Mouse (Mus musculus): Measurements from ENCODE around the gene Ephx1.
"Not testable (repeated sequence)": the region's sequence is repeated elsewhere in the genome, so short reads cannot be mapped to it uniquely, and the experiment has no call there.

The Ephx1 gene

DNA sequence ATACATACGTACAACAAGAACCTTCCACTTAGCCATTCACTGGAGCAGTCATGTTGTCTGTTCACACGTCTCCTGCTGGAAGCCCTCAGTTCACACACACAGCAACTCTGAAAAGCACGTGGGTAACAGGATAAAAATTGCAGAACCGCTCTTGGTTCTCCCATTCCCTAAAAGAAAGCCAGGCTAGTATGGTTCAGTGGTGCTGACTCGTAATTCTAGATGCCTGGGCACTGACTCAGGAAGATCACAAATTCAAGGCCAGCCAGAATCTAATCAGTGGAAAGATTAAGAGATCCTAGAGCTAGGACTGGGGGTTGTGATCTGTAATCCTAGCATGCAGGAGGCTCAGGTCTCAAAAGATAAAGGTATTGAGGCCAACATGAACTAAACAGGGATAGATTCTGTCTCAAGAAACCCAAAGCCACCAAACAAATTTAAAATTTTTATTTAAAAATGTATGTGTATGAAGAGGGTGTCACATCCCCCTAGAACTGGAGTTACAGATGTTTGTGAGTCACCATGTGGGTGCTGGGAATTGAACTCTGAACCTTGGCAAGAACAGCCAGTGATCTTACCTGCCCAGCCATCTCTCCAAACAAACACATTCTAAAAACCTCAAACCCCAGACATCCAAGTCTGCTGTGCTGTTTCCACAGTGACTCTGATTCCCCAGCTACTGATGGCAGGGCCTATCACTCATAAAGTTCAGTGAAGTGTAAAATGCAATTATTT, at the start of gene Ephx1:
Gene Ephx1 (minus strand): TSS at position 149 of the 732 bp plus-strand sequence.
- DNase-seq (ENCODE audit: extremely low spot score, low spot score): no peak

DNA sequence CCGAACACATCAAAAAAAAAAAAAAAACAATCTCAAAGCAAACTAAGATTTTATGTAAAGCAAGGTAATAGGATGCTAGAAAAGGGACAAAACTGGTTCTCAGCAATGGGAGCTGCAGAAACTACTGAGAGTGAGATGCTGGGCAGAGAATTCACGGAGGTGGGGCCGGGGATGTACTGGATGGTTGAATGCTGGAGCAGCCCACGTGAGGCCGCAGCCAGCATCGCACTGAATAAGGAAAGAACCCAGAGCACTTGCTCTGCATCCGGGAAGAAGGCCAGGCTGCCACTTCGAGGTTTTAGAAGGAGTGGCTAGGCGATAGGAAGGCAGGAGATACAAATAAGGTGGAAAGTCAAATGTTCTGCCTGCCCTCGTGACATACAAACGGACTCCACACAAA, 49.0 kb upstream of the Ephx1 start:
- no peak for DNase-seq (ENCODE audit: extremely low spot score, low spot score)

DNA sequence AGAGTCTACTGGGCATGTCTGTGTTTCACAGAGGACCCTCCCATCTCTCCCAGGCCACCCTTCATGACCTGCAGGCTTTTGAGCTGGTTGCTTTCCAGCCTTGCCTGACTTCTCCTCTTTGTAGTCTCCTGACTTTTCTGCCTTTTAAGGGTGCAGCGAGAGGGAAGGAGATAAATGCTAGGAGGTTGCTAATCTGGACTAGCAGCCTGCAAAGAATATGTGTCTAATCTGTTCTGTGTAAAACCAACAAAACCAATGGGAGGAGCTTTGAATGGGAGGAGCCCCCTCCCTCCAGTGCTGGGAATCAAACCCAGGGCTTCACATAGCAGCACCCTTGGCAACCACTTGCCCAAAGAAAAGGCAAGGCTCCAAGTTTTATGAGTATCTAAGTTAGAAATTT, 47.6 kb upstream of the Ephx1 start:
- no peak for DNase-seq (ENCODE audit: extremely low spot score, low spot score)

DNA sequence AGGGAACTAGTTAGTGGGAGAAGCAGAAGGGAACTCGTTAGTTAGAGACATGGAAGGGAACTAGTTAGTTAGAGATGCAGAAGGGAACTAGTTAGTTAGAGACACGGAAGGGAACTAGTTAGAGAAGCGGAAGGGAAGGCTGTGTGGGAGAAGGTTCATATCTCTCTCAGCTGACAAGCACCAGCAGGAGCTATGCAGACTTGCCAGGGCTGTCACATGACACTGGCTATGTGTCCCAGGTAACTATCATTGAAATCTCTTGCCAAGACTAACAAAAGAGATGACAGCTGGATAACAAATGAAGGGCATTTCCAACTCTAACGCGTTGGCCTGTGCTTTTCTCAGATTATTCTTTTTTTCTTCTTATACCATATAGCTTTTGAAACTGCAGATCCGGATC, 43.9 kb upstream of the Ephx1 start:
- DNase-seq (ENCODE audit: extremely low spot score, low spot score): no peak

DNA sequence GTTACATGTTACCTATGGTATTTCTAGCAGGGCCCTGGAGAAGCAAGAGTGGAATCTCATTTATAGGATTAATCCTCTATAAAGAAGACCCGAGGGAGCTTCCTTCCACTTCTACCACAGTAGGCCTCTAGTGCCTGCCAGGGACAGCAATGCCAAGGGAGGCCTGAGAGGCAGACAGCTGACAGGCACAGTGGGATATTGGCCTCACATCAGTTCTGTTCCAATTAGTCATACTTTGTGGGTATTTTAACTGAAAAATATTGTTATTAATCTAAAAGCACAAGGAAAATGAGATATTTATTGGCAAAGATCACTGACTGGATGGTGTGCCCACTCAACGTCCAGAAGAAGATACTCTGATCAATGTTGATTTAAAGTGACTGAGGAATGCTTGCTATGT, 43.3 kb upstream of the Ephx1 start:
- DNase-seq (ENCODE audit: extremely low spot score, low spot score): no peak

DNA sequence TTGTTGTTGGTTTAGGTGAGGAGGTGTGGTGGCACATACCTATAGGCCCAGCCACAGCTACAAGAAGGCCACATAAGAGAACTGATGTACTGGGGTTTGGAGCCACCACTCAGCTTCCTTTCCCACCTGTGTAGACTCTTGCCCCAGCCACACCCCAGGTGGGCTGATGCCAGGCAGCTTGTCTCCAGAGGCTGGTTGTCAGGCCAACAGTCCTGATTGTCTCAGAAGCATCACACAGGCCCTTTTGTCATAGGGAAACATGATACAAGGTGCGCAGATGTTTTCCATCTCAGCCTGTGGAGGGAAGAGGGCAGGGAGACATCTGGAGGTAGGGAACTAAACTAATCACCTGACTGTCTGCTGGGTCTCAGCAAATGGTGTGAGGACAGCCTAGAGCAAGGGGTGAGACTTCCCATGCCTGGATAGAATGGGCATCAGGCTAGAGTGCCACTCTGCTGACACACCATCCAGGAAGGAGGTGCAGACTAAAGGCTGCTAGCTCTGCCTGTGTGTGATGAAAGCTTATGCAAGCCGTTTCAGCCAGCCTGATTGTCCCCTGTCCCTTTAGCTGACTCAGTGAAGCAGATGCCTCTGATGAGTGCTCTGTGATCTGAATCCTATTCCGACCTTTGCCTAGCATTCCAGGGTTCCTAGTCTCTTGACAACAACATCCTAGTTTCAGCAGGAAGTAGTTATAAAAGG, 41.2 kb upstream of the Ephx1 start:
- no peak for DNase-seq (ENCODE audit: extremely low spot score, low spot score)

DNA sequence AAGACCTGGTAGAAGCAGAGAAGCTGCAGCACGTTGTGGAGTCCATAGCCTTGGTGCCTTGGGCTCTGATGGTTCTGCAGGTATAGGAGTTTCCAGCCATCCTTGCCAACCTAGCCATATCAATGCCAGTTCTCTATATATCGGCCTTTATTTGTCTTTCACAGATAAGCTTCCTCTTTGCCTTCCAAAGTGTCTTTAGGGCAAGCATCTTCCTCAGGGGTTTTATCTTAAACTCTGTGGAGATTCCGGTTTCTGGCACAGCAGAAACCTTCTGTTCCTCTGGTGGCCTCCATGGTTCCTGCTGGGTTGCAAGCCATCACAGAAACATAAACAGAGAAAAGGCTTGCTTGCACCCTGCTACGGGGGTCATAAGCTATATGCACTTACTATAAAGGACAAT, 32.2 kb upstream of the Ephx1 start:
- no peak for DNase-seq (ENCODE audit: extremely low spot score, low spot score)

DNA sequence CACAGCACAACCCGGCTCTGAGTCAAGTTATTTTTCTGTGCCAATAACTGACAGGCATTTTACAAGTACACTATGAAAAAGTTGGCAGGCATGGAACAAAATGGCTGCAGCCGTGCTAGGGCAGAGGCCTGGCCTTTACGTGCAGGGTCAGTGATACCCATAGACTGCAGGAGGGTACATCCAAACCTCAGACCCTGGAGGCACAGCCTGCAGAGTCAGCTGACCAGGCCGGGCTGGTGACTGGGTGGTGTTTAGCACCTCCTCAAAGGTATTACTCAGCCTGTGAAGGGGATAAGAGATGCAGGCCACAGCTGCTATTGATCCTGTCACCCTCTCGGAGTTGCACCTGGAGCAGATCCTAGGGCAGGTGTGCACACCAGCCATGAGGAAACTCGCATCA, 30.2 kb upstream of the Ephx1 start, which contains the start of gene 9130409I23Rik:
Gene 9130409I23Rik (plus strand): TSS at position 301 of the 400 bp plus-strand sequence.
- no peak for DNase-seq (ENCODE audit: extremely low spot score, low spot score)

DNA sequence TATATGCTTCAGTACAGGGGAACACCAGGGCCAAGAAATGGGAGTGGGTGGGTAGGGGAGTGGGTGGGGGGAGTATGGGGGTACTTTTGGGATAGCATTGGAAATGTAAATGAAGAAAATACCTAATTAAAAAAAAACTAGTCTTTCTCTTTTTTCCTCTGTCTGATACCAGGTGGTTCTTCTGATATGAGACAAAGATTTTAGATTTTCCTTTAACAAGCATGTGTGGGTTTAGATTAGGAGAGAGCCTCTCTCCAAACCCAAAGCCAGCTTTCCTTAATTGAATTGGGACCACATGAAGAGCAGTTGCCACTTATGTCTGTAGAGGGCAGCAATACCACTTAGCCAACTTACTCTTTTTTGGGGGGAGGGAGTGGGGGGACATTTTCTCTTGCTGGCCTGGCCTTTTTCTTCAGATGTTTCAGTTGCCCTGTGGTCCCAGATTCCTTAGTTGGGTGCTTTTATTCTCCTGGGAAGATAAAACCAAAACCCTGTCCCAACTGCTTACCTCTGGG, 28.7 kb upstream of the Ephx1 start:
- DNase-seq (ENCODE audit: extremely low spot score, low spot score): no peak

DNA sequence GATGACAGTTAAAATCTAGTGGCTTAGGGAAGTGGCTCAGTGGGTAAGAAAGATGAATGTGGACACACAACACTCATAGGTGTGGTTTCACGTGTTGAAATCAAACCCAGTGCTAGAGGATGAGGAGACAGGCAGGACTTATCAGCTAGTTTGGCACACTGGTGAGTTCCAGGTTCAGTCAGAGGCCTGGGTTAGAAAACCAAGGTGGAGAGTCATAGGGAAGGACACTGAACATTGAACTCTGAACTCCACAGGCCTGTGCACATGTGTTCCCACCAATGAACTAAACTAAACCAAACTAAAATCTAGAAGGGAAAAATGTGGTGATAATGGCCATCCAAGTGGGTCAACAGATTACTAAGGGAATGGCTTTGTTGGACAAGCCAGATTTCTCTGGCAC, 26.8 kb upstream of the Ephx1 start:
- DNase-seq (ENCODE audit: extremely low spot score, low spot score): no peak

DNA sequence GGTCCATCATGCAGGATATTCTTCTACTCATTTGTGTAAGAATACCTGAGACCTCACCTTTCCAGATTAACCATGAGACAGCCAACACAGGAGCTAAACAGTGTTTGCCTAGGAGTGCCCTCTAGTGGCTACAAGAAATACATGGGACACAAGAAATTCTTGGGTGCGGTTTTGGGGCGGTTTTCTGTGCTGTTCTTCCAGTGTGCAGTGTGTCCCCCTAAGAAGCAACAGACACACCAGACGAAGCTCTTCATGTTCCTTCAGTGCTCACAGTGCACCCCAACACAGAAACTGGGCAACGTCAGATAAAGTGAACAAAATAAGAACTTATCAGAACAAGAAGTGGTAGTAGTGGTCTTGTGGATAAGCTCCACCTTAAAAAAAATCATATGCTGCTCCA, 18.9 kb upstream of the Ephx1 start:
- no peak for DNase-seq (ENCODE audit: extremely low spot score, low spot score)

DNA sequence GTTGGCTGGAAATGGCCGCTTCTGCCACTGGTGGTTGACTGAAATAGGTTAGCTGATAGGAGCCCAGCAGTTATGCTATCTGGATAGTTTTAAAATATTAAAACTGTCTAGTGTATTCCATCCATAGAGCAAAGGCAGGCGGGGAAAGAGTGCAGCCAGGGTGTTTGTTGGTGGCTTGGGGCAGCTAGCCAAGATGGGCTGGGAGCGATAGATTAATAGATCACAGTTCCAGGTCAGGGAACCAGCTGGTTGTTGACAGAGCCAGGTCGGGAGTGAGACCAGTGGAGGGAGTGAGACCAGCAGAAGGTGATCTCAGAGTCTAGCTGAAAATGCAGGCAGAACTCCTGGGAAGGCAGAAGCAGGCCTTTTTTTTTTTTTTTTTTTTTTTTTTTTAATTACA, 16.9 kb upstream of the Ephx1 start:
- no peak for DNase-seq (ENCODE audit: extremely low spot score, low spot score)

DNA sequence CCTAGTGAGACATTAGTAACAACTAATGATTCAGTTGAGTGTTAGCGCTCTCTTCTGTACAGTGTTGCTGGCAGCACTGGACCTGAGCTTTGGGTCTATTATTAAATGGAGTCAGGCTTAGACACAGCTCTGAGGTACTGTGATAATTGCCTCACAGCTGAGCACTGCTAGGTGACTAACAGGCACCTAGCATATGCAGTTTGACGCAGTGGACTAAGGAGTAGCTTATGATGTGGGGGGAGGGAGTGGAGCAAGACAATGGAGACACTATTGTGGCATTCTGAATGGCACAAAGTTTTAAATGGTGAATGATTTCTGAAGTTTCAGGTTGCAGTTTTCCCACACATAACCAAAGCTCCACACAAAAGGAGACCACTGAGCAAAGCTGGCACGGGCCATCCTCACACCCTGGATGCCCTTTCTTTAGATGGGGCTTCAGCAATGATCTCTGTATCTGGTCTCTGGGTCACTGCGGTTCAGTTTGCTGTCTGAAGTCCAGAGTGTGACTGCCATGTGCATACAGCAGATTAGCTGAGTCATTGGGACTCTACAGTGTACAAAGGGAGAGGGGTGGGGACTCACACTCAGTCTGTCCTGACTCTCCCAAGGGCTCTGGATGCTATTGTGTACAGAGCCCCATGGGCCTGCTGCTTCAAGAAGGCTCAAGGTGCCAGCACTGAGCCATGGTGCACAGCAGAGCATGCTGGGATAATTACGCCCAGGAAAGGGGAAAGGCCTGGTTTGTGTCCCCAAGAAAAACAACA, 14.5 kb upstream of the Ephx1 start:
- not testable (repeated sequence) for DNase-seq (ENCODE audit: extremely low spot score, low spot score)

DNA sequence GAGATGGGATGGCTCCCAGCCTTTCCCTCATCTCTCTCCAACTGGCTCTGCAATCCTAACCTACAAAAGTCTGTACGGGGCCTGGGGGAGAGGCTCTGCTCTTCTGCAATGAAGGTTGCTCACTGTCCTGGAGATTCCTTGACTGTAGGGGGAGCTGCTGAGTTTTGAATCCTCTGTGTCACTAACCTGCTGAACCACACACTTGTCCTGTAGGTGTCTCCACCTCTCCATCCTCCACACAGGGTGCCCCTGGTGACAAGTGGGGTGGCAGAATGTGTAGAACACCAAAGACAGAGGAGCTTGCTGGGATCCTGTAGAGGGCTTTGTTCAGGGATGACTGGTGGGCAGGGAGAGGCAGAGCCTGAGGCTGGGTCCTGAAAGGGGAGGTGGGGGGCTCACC, 1.6 kb upstream of the Ephx1 start:
- no peak for DNase-seq (ENCODE audit: extremely low spot score, low spot score)

DNA sequence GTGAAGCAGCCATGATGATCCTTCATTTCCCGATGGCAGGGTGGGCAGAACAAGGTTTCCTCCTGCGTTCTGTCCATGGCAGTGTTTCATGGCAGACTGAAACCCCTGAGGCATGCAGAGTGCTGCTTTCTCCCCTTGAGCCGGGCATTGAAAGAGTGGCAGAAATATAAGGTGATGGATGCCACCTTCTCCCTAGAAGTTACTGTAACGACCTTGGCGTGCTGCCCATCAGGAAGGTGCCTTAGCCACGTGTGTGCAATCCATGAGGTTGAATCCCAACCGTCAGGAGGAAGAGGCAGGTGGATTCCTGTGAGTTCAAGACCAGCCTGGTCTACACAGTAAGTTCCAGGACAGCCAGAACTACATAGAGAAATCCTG, 773 bp upstream of the Ephx1 start:
- DNase-seq (ENCODE audit: extremely low spot score, low spot score): no peak

DNA sequence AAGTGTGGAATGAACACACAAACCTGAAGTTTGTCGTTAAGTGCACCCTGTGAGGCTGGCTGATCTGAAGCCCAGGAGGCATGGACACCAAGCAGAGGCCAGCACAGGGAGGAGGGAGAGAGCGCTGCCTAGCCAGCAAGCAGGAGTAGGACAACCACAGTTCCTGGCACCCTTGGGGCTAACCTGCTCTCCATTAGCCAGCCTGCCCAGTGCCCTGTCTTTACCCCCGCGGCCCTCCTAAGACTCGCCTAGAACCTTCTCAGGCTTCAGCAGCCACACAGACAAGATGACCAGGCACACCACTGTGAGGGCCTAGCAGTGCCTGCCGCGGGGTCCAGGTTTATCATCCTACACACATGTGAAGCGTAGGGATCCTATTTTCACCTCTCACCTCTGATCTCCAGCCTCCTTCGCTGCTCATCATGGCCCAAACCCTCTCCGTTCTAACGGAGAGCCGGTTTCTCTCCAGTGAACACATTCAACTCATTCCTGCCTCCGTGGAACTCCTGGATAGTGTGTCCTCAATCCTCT, 2.7 kb downstream of the Ephx1 start:
- no peak for DNase-seq (ENCODE audit: extremely low spot score, low spot score)

DNA sequence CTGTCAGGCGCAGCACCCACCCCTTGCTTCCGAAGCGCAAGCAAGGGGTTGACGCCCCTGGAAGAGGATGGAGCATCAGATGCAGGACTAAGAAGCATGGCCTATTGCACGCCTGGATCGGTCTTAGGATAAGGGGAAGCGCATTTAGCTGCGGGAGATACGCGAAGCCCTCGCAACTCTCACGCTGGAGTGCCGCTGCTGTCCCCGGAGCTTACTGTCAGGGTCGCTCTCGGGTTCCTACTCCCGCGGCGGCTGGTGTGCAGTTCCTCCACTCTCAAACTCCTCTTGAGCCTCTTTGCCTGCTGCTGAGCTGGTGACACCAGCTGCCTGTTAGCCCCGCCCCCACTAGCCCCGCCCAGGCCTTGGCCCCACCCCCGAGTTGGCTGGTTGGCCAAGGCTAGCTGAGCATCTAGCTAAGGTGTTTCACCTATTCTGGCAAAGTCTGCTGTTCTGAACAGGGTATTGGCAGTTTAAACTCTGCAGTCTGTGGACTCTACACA, 3.4 kb downstream of the Ephx1 start:
- DNase-seq (ENCODE audit: extremely low spot score, low spot score): peak; percentile 73

DNA sequence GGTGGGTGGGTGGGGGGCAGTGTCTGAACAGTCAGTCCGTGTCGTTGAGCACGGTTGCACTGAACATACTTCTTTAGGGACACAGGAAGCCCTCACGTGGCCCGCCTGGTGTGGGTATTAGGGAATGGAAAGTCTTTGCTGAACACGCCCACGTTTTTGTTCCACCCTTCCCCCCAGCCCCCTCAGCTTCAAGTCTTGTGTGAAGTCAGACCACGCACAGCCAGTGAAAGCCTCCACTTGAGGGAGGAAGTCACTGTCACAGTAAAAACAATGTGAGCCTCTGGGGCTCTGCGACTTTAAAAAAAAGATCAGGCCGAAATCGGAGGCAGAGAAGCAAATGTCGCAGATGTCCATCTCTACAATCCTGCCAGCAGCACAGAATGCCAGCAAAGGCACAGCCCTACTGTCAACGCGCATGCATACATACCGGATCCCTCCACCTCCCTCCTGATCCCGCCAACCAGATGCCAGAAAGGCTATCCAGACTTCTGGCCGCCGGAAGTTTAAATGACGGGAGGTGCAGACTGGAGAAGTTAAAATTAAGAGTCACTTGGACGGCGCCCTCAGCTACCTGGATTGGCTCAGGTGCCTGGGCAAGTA, 4.1 kb downstream of the Ephx1 start:
- DNase-seq (ENCODE audit: extremely low spot score, low spot score): peak; percentile 42

DNA sequence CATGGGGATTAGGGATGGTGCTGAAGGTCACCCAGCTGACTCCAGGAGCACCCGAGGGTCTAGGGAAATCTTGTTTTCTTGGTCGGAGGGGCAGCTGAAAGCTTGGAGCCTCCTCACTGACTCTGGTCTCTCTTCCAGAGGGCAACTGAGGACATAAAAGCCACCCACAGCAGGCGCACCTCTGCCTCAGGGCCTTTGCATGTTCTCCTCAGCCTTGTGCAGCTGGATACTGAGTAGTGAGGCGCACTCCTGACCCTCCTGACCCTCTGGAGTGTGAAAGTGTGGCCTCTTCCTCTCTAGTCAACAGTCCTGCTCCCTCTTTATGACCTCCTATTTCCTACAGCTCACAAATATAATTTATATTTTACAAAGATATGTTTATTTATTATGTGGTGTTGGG, 4.7 kb downstream of the Ephx1 start:
- DNase-seq (ENCODE audit: extremely low spot score, low spot score): no peak

DNA sequence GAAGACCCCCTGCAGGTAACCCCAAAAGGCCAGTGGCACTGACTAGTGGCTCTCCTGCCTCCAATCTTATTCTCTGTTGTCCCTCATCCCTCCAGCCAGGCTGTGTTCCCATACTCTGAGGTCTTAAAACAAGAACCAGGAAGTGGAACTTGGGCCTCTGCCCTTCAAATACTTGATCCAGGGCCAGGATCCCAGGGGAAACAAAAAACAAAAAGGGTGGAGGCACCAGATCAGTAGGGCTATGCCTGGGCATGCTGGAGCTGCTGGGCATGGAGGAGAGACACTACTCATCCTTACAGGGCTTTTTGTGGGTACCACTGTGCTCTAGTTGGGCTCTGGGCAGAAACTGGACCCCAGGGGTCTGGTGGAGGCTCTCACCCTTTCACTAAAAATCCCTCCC, 5.1 kb downstream of the Ephx1 start:
- DNase-seq (ENCODE audit: extremely low spot score, low spot score): no peak

All from neural tube, embryonic 10.5 days (tissue).